Mouse (Mus musculus) cerebellum, adult 18-20 months (tissue): ENCODE measurements around the gene Itga6.

ENCODE experiments used
- DNase-seq, 2 experiments: peaks; one replicate each; pipeline ENCODE4 v3.0.0; 2021

Itga6 gene

GRCm38 (mm10) chr2:71734792-71735392 lies 10.5 kb upstream of the Itga6 start:
- DNase-seq, result no peak

- DNase-seq, result no peak
Measured at GRCm38 (mm10) chr2:71735541-71736159, 9.8 kb upstream of the Itga6 start.

- no peak for DNase-seq
Measured at GRCm38 (mm10) chr2:71736213-71736612, 9.2 kb upstream of the Itga6 start.

- no peak for DNase-seq
Measured at GRCm38 (mm10) chr2:71739173-71739860, 6.1 kb upstream of the Itga6 start.

- DNase-seq, result no peak
Measured at GRCm38 (mm10) chr2:71742557-71742956, 2.9 kb upstream of the Itga6 start.

- no peak for DNase-seq
Measured at GRCm38 (mm10) chr2:71743377-71743776, 2.0 kb upstream of the Itga6 start.

GRCm38 (mm10) chr2:71744320-71744719 lies 1.1 kb upstream of the Itga6 start:
- DNase-seq, result no peak

GRCm38 (mm10) chr2:71744861-71745507 lies 432 bp upstream of the Itga6 start:
- no peak for DNase-seq

- no peak for DNase-seq
Measured at GRCm38 (mm10) chr2:71748451-71748850, 3.0 kb downstream of the Itga6 start.

- DNase-seq, result no peak
Measured at GRCm38 (mm10) chr2:71749367-71750086, 4.1 kb downstream of the Itga6 start.

- no peak for DNase-seq
Measured at GRCm38 (mm10) chr2:71750087-71750453, 4.7 kb downstream of the Itga6 start.

GRCm38 (mm10) chr2:71751336-71751735 lies 5.9 kb downstream of the Itga6 start:
- DNase-seq, result no peak

GRCm38 (mm10) chr2:71751863-71752262 lies 6.4 kb downstream of the Itga6 start:
- DNase-seq, result no peak

GRCm38 (mm10) chr2:71752383-71752782 lies 7.0 kb downstream of the Itga6 start:
- no peak for DNase-seq

GRCm38 (mm10) chr2:71753161-71753560 lies 7.7 kb downstream of the Itga6 start:
- no peak for DNase-seq

- no peak for DNase-seq
Measured at GRCm38 (mm10) chr2:71755748-71756147, 10.3 kb downstream of the Itga6 start.

GRCm38 (mm10) chr2:71757098-71757497 lies 11.7 kb downstream of the Itga6 start:
- no peak for DNase-seq

- DNase-seq, result no peak
Measured at GRCm38 (mm10) chr2:71758591-71759531, 13.4 kb downstream of the Itga6 start.

- no peak for DNase-seq
Measured at GRCm38 (mm10) chr2:71760091-71760490, 14.7 kb downstream of the Itga6 start.

GRCm38 (mm10) chr2:71761081-71761480 lies 15.7 kb downstream of the Itga6 start:
- no peak for DNase-seq

GRCm38 (mm10) chr2:71764525-71764924 lies 19.1 kb downstream of the Itga6 start:
- DNase-seq, result no peak
